Mouse (Mus musculus): ENCODE measurements around the gene Gm26602. TPM values are rescaled to one million over a fixed set of nuclear protein-coding genes. Genes with fewer than 3 reads are reported as not detected.

Gm26602 gene
- polyA plus RNA-seq, 1 experiment from 2014 or later = 6.0 TPM

DNA sequence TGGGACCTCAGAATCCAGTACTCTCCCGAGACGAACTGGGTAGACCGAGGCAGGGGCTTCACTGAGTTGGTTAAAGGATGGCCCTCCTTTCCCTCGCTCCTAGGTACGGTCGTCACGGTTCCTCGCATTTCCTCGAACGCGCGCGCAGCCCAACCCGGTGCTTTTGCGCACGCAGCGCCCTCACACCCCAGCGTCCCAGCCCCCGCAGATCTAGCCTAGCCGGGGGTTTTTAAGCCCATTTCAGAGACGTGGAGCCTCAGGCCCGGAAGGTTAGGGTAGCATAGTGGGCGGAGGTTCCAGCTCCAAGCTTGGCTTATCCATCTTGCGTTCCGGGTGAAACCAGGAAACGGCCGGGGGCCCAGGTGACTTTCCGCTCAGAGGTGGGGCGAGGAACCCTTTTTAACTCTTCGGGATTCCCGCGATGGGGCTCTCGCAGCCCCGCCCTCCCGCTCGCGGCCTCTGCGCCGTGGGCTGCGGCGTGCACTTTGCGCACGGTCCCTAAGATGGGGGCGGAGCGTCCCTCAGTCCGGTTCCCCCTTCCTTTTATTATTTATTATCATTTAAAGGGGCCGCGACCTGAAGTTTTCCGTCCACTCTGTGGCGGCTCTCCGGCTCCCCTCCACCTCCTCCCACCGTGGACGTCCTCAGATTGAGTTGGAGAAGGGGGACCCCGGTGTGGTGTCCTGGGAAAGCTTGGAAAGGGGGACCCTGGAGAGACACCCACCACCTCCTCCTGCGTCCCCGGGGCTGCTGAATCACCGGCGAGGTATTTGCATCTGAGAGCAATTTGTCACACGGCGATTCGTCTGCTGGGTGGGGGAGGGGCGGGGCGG is 16.1 kb downstream of the Gm26602 start, which contains the start of gene Arid3a:
Arid3a (plus strand) TSS at position 553 of the 833 bp plus-strand sequence.
- Histone ChIP-seq H3K9ac (ENCODE audit: low read length) (peak within 1 kb of the TSS; percentile 84), H3K4me1 (ENCODE audit: control insufficient read depth, insufficient read depth, low read length) (peaks cover 12% of the 10 kb centered on the region; the same call in 1 of the 2 replicates), H3K27ac (ENCODE audit: low read depth, low read length) (peak within 1 kb of the TSS; percentile 85), H3K4me3 (ENCODE audit: low read depth, low read length) (peak within 1 kb of the TSS; percentile 91), H3K4me2 (ENCODE audit: low read length) (peak within 1 kb of the TSS; percentile 78), H3K36me3 (ENCODE audit: control insufficient read depth, insufficient read depth, low read length) (peaks cover 4% of the 10 kb centered on the region; the same call in 1 of the 2 replicates), H3K9me3 (replicated peaks; ENCODE audit: control insufficient read depth, low read length) (no peaks in the 10 kb centered on the region), H3K27me3 (replicated peaks; ENCODE audit: control insufficient read depth, insufficient read depth, low read length) (peaks cover 21% of the 10 kb centered on the region)
- peak; percentile 95 for DNase-seq (ENCODE audit: low spot score)
- ATAC-seq = peak; percentile 81
- WGBS = under 1% methylated on average over 56 of the region's 63 CpGs

DNA sequence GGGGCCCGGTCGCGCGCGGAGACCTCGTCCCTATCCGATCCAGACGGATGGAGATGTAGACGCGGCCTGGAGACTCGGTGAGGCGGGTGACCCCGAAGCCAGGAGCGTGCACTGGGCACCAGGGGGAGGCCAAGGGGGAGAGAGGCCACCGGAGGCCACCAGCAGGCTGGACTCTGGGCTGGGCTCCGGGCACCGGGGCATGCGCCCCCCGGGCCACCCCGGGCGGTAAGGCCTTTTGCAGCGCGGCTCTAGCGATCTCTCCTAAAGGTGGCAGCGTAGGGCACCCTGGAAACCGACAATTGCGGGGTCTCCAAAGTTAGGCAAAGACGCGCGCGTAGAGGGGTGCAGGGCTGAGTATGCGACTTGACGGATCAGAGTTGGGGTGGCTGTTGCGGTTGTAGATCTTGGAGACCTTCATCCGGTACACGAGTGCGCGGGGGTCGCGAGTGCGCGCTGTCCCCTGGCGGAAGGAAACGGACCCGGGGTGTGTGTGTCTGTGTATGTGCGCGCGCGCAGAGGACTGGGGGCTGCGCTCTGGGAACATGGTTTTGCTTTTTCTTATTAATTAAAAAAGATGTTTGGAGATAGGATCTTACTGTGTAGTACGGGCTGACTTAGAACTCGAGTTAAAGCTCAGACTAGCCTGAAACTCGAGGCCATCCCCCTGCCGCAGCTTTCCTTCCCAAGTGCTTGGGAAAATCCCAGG is 16.8 kb downstream of the Gm26602 start:
- Histone ChIP-seq H3K9me3 (replicated peaks; ENCODE audit: control insufficient read depth, low read length) (no peaks in the 10 kb centered on the region), H3K27ac (ENCODE audit: low read depth, low read length) (peak overlapping the region; percentile 85), H3K4me1 (ENCODE audit: control insufficient read depth, insufficient read depth, low read length) (peaks cover 12% of the 10 kb centered on the region; the same call in 1 of the 2 replicates), H3K4me3 (ENCODE audit: low read depth, low read length) (peak overlapping the region; percentile 91), H3K27me3 (replicated peaks; ENCODE audit: control insufficient read depth, insufficient read depth, low read length) (peaks cover 14% of the 10 kb centered on the region), H3K36me3 (ENCODE audit: control insufficient read depth, insufficient read depth, low read length) (peaks cover 6% of the 10 kb centered on the region; the same call in 1 of the 2 replicates), H3K9ac (ENCODE audit: low read length) (peak overlapping the region; percentile 84), H3K4me2 (ENCODE audit: low read length) (peak overlapping the region; percentile 78)
- ATAC-seq (peak; percentile 32), DNase-seq (ENCODE audit: low spot score) (peak; percentile 65)
- WGBS = under 1% methylated on average over 54 of the region's 54 CpGs

DNA sequence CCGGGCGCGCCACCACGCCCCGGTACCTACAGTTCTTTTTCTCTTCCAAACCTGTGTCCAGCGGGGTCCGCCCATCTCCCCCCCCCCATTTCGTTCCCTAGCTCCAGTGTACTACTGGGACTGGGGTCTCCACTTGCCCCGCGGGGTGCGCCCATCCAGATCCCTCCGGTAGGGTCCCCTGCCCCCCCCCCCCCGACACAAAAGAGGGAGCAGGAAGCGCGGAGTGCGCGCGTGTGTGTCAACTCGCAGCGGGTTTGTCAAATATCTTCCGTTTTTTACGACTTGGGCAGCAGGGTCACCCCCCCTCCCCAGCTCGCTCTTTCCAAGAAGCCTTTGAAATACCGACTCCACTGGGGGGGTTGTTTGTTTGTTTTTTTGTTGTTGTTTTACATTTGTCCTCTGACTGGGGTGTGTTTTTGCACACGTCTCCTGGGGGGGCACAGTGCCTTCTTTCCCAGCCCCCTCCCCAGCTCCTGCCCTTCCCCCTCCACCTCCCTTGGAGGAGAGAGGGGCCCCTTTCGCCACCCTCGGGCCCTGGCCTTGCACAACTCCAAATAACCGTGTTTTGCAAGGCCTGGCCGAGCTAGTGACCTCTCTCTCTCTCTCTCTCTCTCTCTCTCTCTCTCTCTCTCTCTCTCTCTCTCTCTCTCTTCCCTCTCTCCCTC is 17.5 kb downstream of the Gm26602 start:
- DNase-seq (ENCODE audit: low spot score) (peak; percentile 38), ATAC-seq (no peak)
- Histone ChIP-seq H3K9ac (ENCODE audit: low read length) (peak overlapping the region; percentile 84), H3K36me3 (ENCODE audit: control insufficient read depth, insufficient read depth, low read length) (peaks cover 13% of the 10 kb centered on the region; the same call in 1 of the 2 replicates), H3K27ac (ENCODE audit: low read depth, low read length) (peak overlapping the region; percentile 85; the same call in 1 of the 2 replicates), H3K27me3 (replicated peaks; ENCODE audit: control insufficient read depth, insufficient read depth, low read length) (peaks cover 7% of the 10 kb centered on the region), H3K4me1 (ENCODE audit: control insufficient read depth, insufficient read depth, low read length) (peaks cover 12% of the 10 kb centered on the region; the same call in 1 of the 2 replicates), H3K4me3 (ENCODE audit: low read depth, low read length) (peak overlapping the region; percentile 91), H3K4me2 (ENCODE audit: low read length) (peak overlapping the region; percentile 78), H3K9me3 (replicated peaks; ENCODE audit: control insufficient read depth, low read length) (no peaks in the 10 kb centered on the region)
- WGBS = under 1% methylated on average over 28 of the region's 29 CpGs

DNA sequence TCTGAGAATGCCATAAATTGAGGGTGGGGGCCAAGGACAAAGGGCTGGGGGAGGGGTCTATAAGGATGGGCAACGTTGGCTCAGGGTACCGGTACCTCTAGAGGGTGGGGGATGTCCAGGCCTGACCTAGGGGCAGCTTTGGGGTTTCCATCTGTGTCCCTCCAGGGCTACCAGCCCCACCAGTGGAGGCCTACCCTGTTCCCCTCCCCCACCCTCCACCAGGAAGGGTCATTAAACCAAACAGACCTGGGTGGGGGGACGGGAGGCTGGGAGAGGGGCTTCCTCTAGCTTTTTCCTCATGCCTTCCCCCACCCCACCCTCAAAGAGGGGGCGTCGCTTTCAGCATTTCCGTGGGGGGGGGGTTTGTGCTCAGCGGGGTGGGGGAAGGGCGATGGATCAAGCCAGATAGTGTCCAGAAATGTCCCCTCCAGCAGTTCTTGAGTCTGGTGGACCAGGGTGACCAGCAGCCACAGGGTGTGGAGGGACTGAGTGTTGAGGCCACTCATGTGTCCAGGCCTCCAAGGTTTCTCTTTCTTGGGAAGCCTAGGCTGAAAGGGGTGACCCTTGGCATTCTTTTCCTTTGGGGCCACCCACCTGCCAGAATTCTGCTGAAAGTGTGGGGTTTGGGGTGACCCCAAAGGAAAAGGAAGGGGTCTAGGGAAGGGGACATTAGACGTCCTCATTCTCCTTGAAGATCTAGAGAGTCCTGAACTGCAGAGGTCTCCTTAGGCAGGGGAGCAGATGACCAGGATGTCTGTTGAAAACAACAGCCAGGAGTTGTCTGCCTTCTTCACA is 18.4 kb downstream of the Gm26602 start:
- Histone ChIP-seq H3K4me3 (ENCODE audit: low read depth, low read length) (peak overlapping the region; percentile 91), H3K4me1 (ENCODE audit: control insufficient read depth, insufficient read depth, low read length) (peaks cover 12% of the 10 kb centered on the region; the same call in 1 of the 2 replicates), H3K9me3 (replicated peaks; ENCODE audit: control insufficient read depth, low read length) (no peaks in the 10 kb centered on the region), H3K27me3 (replicated peaks; ENCODE audit: control insufficient read depth, insufficient read depth, low read length) (no peaks in the 10 kb centered on the region), H3K27ac (ENCODE audit: low read depth, low read length) (peak overlapping the region; percentile 9; the same call in 1 of the 2 replicates), H3K4me2 (ENCODE audit: low read length) (peak overlapping the region; percentile 78), H3K9ac (ENCODE audit: low read length) (peak overlapping the region; percentile 46), H3K36me3 (ENCODE audit: control insufficient read depth, insufficient read depth, low read length) (peaks cover 18% of the 10 kb centered on the region; the same call in 1 of the 2 replicates)
- ATAC-seq = no peak
- WGBS = 37% methylated on average over 9 of the region's 9 CpGs
- DNase-seq (ENCODE audit: low spot score) = peak; percentile 27

DNA sequence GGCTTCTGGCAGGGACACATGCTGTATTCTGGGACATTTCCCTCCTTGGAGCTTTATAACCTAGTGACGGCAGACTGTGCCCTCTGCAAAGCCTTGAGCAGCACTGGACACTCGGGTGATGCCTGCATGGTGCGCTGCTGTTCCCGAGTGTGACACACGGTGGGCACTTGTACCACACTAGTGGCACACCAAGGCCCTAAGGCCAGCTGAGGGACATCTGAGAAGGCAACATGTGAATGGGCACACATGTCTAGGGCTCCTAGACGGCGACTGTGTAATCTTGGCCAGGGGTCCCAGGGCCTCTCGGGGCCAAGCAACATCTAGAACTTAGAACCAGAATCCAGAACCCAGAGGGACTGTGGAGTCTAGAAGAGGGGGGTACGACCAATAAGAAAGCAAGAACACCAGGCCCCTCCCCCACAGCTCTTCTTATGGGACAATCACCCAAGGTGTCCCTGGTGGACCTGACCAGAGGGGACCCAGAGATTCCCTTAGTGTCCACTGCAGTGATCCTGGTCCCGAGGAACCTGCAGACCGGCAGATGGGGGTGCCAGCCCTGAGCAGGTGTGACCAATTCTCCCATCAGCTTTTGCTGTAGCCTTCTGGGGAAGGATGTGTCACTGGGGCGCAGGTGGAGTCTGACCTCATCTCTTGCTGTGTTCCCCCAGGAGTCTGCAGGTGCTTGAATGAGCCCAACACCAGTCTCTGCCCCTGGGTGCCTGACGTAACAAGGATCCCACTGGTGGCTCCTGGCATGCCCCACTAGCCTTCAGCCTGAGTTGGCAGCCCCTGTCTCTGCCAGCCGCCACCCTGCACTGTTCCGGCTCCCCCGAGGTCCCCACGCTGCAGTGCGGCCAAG is 19.5 kb downstream of the Gm26602 start:
- H3K9me3 ChIP-seq (replicated peaks; ENCODE audit: control insufficient read depth, low read length) = no peaks in the 10 kb centered on the region
- H3K27ac ChIP-seq (ENCODE audit: low read depth, low read length) = no peak overlapping the region
- H3K9ac ChIP-seq (ENCODE audit: low read length) = no peak overlapping the region; the same call in 1 of the 2 replicates
- DNase-seq (ENCODE audit: low spot score) (no peak), ATAC-seq (no peak)
- no peak overlapping the region for H3K4me2 ChIP-seq (ENCODE audit: low read length)
- peaks cover 18% of the 10 kb centered on the region; the same call in 1 of the 2 replicates for H3K36me3 ChIP-seq (ENCODE audit: control insufficient read depth, insufficient read depth, low read length)
- H3K4me3 ChIP-seq (ENCODE audit: low read depth, low read length) = no peak overlapping the region
- 88% methylated on average over 18 of the region's 18 CpGs for WGBS
- H3K27me3 ChIP-seq (replicated peaks; ENCODE audit: control insufficient read depth, insufficient read depth, low read length) = no peaks in the 10 kb centered on the region
- H3K4me1 ChIP-seq (ENCODE audit: control insufficient read depth, insufficient read depth, low read length) = peaks cover 12% of the 10 kb centered on the region; the same call in 1 of the 2 replicates

DNA sequence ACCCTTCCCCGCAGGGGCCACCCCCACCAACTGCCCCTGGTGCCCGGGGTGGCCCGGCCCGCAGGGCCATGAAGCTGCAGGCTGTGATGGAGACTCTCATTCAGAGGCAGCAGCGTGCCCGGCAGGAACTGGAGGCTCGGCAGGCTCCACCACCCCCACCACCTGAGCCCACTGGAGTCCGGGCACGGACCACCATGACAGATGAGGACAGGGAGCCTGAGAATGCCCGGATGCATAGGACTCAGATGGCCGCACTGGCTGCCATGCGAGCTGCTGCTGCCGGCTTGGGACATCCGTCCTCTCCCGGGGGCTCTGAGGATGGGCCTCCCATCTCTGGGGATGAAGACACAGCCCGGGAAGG is 20.1 kb downstream of the Gm26602 start:
- no peak overlapping the region for H3K4me2 ChIP-seq (ENCODE audit: low read length)
- peaks cover 12% of the 10 kb centered on the region; the same call in 1 of the 2 replicates for H3K4me1 ChIP-seq (ENCODE audit: control insufficient read depth, insufficient read depth, low read length)
- ATAC-seq (no peak), DNase-seq (ENCODE audit: low spot score) (no peak)
- 86% methylated on average over 16 of the region's 16 CpGs for WGBS
- H3K4me3 ChIP-seq (ENCODE audit: low read depth, low read length) = no peak overlapping the region
- no peak overlapping the region for H3K27ac ChIP-seq (ENCODE audit: low read depth, low read length)
- H3K36me3 ChIP-seq (ENCODE audit: control insufficient read depth, insufficient read depth, low read length) = peaks cover 18% of the 10 kb centered on the region; the same call in 1 of the 2 replicates
- H3K9ac ChIP-seq (ENCODE audit: low read length) = no peak overlapping the region
- no peaks in the 10 kb centered on the region for H3K27me3 ChIP-seq (replicated peaks; ENCODE audit: control insufficient read depth, insufficient read depth, low read length)
- no peaks in the 10 kb centered on the region for H3K9me3 ChIP-seq (replicated peaks; ENCODE audit: control insufficient read depth, low read length)

DNA sequence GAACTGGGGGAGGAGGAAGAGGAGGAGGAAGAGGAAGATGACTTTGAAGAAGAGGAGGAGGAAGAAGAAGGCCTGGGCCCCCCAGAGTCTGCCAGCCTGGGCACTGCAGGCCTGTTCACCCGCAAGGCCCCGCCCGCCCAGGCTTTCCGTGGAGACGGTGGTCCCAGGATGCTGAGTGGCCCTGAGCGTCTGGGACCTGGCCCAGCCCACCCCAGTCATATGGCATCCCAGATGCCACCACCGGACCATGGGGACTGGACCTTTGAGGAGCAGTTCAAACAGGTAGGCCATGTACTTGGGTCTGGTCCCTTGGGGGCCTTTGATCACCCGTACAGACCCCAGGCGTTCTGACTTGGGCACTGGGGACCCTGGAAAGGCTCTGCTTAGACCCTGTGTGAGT is 21.1 kb downstream of the Gm26602 start:
- H3K4me1 ChIP-seq (ENCODE audit: control insufficient read depth, insufficient read depth, low read length) = peaks cover 6% of the 10 kb centered on the region; the same call in 1 of the 2 replicates
- no peaks in the 10 kb centered on the region for H3K27me3 ChIP-seq (replicated peaks; ENCODE audit: control insufficient read depth, insufficient read depth, low read length)

More for the DNA sequence above, 21.1 kb downstream of the Gm26602 start:
- Histone ChIP-seq H3K4me3 (ENCODE audit: low read depth, low read length) (no peak overlapping the region), H3K9me3 (replicated peaks; ENCODE audit: control insufficient read depth, low read length) (no peaks in the 10 kb centered on the region), H3K27ac (ENCODE audit: low read depth, low read length) (no peak overlapping the region), H3K4me2 (ENCODE audit: low read length) (no peak overlapping the region), H3K9ac (ENCODE audit: low read length) (no peak overlapping the region), H3K36me3 (ENCODE audit: control insufficient read depth, insufficient read depth, low read length) (peaks cover 18% of the 10 kb centered on the region; the same call in 1 of the 2 replicates)
- DNase-seq (ENCODE audit: low spot score) = no peak
- no peak for ATAC-seq
- WGBS = 90% methylated on average over 9 of the region's 9 CpGs

All from forebrain, embryonic 14.5 days (tissue).